Mouse (Mus musculus): ENCODE measurements at regions not wholly inside any gene's neighbourhood (a gene's known extent, or its start where the extent isn't known, plus 50 kb on each side); places are given as distances from the start of the nearest gene placed in this dataset.

- no peak for DNase-seq (ENCODE audit: low spot score in 2 of 2)
- intact Hi-C loops (cut with DNase I) = no loop called here
These were observed 75.0 kb downstream of the Lbh start for GRCm38 (mm10) chr17:72993134-72993533.

GRCm38 (mm10) chr17:72993626-72994025 lies 75.5 kb downstream of the Lbh start:
- intact Hi-C loops (cut with DNase I) = no loop called here
- no peak for DNase-seq (ENCODE audit: low spot score in 2 of 2)

DNA sequence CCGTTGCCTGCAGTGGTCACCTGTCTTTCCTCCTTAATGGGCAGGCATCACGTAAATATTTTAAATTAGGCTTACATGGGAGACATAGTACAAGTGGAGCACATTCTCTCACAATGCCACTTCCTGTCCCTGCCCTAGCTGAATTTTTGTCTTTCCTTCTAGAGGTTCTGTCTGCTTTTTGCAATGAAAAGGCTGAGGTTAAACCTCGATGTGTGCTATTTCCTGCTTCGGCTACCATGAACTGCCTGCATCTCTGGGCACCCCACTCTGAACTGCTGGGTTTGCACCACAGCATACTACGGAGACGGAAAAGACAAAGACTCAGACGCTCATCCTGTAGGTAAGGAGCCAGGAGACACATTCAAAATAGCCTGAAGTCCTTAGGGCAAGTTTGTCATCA lies 78.4 kb downstream of the Lbh start:
- intact Hi-C loops (cut with DNase I) = no loop called here
- no peak for DNase-seq (ENCODE audit: low spot score in 2 of 2)

- intact Hi-C loops (cut with DNase I) = no loop called here
- DNase-seq (ENCODE audit: low spot score in 2 of 2) = peak in 1 of 2 experiments; percentile 17
These were observed 79.3 kb downstream of the Lbh start for GRCm38 (mm10) chr17:72997301-72997921.

GRCm38 (mm10) chr17:73005100-73005499 lies 87.0 kb downstream of the Lbh start:
- no peak for DNase-seq (ENCODE audit: low spot score in 2 of 2)
- intact Hi-C loops (cut with DNase I) = no loop called here

GRCm38 (mm10) chr17:73008901-73009300 lies 90.8 kb downstream of the Lbh start:
- intact Hi-C loops (cut with DNase I) = no loop called here
- DNase-seq (ENCODE audit: low spot score in 2 of 2) = peak; percentile 32 to 50

DNA sequence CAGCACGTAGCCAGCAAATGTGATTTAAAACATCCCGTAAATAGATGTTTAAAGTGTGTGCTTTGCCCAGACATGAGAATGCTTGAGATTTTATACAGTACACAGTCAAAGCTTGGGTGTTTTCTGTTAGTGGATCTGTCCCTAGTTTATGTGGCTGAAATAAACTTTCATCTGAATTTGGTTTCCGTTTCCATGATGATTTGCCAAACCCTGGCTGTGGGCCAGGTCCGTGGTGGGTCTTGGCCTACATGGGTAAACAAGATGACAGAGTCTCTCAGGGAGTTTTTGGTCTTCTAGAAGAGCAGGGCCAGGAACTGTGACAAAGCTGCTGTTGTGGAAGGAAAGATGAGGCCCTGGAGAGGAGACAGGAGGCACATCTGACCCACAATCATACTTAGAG lies 91.9 kb downstream of the Lbh start:
- peak in 1 of 2 experiments; percentile 17 for DNase-seq (ENCODE audit: low spot score in 2 of 2)
- intact Hi-C loops (cut with DNase I) = no loop called here

- no peak for DNase-seq (ENCODE audit: low spot score in 2 of 2)
- intact Hi-C loops (cut with DNase I) = no loop called here
These were observed 94.3 kb downstream of the Lbh start for GRCm38 (mm10) chr17:73012356-73012755.

GRCm38 (mm10) chr17:73012954-73013353 lies 94.8 kb upstream of the Lclat1 start:
- no peak for DNase-seq (ENCODE audit: low spot score in 2 of 2)

DNA sequence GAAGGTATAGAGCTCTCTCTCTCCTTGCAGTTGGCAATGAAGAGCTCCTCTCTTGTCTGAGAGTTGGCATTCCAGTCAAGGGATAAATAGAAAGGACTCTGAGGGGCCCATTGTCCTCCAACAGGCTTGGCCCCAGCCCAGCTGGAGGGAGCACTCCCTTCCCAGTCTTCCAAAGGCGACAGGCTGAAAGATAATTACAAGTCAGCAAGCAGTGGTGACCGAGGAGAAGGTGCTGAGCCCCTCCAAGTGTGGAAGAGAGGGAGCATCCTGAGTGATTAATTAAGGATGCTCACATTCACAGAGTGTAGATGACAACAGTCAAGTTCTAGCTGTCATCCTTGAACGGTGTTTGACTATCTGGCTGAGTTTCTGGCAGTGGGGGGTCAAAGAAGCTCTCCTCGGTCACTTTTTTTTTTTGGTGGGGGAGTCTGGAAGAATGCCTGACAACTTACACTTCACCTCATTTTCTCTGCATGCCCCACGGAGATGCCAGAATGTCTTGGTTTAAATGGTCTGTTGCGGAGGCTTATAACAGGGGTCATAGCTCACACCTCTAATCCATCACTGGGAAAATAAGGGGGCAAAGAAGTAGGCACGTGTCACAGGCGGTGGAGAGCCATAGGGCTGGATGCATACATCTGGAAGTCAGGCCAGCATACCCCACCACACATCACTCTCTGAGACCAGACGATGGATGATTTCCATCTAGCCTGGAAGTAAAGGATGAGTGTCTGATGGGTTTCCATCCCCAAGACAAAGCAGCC lies 93.5 kb upstream of the Lclat1 start:
- intact Hi-C loops (cut with DNase I) = no loop called here
- no peak for DNase-seq (ENCODE audit: low spot score in 2 of 2)

More at GRCm38 (mm10) chr17:73012954-73013353, 94.8 kb upstream of the Lclat1 start:
- intact Hi-C loops (cut with DNase I) = no loop called here

GRCm38 (mm10) chr17:73017173-73017572 lies 90.6 kb upstream of the Lclat1 start:
- intact Hi-C loops (cut with DNase I) = no loop called here
- no peak for DNase-seq (ENCODE audit: low spot score in 2 of 2)

- intact Hi-C loops (cut with DNase I) = no loop called here
- DNase-seq (ENCODE audit: low spot score in 2 of 2) = no peak
These were observed 85.1 kb upstream of the Lclat1 start for GRCm38 (mm10) chr17:73022630-73023051.

GRCm38 (mm10) chr17:73023362-73024107 lies 84.2 kb upstream of the Lclat1 start:
- intact Hi-C loops (cut with DNase I) = no loop called here
- no peak for DNase-seq (ENCODE audit: low spot score in 2 of 2)

GRCm38 (mm10) chr17:73027122-73027521 lies 80.7 kb upstream of the Lclat1 start:
- intact Hi-C loops (cut with DNase I) = no loop called here

GRCm38 (mm10) chr17:73031796-73032195 lies 76.0 kb upstream of the Lclat1 start:
- intact Hi-C loops (cut with DNase I) = no loop called here
- no peak for DNase-seq (ENCODE audit: low spot score in 2 of 2)

More at GRCm38 (mm10) chr17:73027122-73027521, 80.7 kb upstream of the Lclat1 start:
- DNase-seq (ENCODE audit: low spot score in 2 of 2) = no peak

DNA sequence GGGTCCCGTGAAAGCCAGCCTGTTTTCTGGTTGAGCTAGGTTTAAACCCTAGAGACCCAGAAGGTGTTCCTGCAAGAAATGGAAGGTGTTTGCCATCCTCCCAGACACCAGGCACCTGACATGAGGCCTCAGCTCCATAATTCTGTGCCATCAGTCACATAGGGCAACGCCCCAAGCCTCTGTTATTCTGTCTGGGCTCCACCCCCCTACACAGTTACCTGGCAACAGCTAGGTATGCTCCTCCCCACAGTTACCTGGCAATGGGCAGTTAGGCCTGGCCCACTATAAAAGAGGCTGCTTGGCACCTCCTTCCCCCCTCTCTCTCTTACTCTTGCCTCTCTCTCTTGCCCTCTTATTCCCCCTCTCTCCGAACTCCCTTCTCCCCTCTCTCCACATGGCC lies 75.5 kb upstream of the Lclat1 start:
- intact Hi-C loops (cut with DNase I) = no loop called here
- no peak for DNase-seq (ENCODE audit: low spot score in 2 of 2)

DNA sequence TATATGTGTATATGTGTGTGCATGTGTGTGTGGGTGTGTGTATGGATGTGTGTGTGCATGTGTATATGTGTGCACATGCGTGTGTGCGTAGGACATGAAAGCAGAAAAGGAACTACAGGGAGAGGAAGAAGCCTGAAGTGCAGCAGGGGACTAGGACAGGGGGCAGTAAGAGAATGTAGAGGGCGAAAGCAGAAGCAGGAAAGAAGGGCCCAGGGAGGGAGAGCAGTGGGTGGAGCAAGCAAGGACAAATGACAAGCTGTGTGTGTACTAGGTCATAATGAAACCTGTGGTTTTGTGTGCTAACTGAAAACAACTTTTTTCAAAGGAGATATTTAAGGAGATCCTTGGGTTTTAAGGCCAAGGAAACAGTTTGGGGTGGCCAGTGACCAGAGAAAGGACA lies 73.4 kb upstream of the Lclat1 start:
- intact Hi-C loops (cut with DNase I) = no loop called here
- DNase-seq (ENCODE audit: low spot score in 2 of 2) = no peak

DNA sequence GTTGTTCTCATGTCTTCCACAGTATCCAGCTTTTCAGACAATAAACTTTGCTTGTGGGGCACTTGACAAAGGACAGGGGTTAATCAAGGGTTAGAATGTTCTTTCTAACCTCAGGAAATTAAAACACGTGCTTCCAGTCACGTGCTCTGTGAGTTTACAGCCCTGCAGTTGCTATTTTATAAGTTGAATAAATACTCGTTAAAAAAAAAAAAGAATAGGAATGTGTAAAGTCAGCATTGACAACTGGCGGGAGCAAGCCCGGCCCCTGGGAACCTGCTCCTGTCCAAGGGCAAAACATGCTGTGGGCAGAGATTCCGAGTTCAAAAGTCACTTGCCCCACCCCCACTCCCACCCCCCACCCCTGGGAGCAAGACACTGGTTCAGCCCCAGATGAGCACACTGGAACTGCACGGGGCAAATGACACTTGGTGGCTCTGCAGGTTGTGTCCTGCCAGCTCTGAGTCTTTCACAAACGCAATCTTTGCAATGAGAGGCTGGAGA lies 72.8 kb upstream of the Lclat1 start:
- DNase-seq (ENCODE audit: low spot score in 2 of 2) = no peak

GRCm38 (mm10) chr17:73036845-73037244 lies 70.9 kb upstream of the Lclat1 start:
- intact Hi-C loops (cut with DNase I) = no loop called here
- DNase-seq (ENCODE audit: low spot score in 2 of 2) = peak in 1 of 2 experiments; percentile 9

More for the DNA sequence above, 72.8 kb upstream of the Lclat1 start:
- intact Hi-C loops (cut with DNase I) = no loop called here

- intact Hi-C loops (cut with DNase I) = no loop called here
- DNase-seq (ENCODE audit: low spot score in 2 of 2) = no peak
These were observed 69.2 kb upstream of the Lclat1 start for GRCm38 (mm10) chr17:73038586-73038985.
